Mouse (Mus musculus): ENCODE results near the gene Mrgbp. TPM values are rescaled to one million over a fixed set of nuclear protein-coding genes. Genes with fewer than 3 reads are reported as not detected.

The Mrgbp gene
- 10 to 100 TPM; 29.5 to 98.8 (median 58.0) TPM for total RNA-seq (2018; cell fraction: chromatin; rRNA removed)
- total RNA-seq (2018; cell fraction: cytosol; rRNA removed) = 10 to 100 TPM in 13 of 26 experiments, 1 to 10 TPM in 13; 6.9 to 13.3 (median 10.0) TPM
- total RNA-seq (2018; cell fraction: nucleus; rRNA removed) = 10 to 100 TPM; 25.5 to 97.5 (median 55.3) TPM
- polyA plus RNA-seq (2018) = 10.5 to 13.5 TPM (median 12.5 TPM) in 3 replicates

GRCm38 (mm10) chr2:180581002-180581401, at the start of gene Mrgbp:
Mrgbp (plus strand) TSS chr2:180581304.
- WGBS (ENCODE audit: missing documents) = 84% methylated on average over 3 of the region's 3 CpGs
- Histone ChIP-seq H3K4me3 (ENCODE audit: inconsistent target) (peak within 1 kb of the TSS; percentile 9; the same call in 1 of the 2 replicates), H3K36me3 (ENCODE audit: inconsistent target) (peaks cover 7% of the 10 kb centered on the region; the same call in 1 of the 2 replicates), H3K79me2 (ENCODE audit: inconsistent target) (peaks cover 29% of the 10 kb centered on the region), H3K27ac (peak within 1 kb of the TSS; percentile 40)

- WGBS (ENCODE audit: missing documents) = 88% methylated on average over 7 of the region's 7 CpGs
- Histone ChIP-seq H3K36me3 (ENCODE audit: inconsistent target) (no peaks in the 10 kb centered on the region), H3K4me3 (ENCODE audit: inconsistent target) (no peak overlapping the region), H3K27ac (no peak overlapping the region), H3K79me2 (ENCODE audit: inconsistent target) (no peaks in the 10 kb centered on the region)
Observed at GRCm38 (mm10) chr2:180531671-180532385, 49.3 kb upstream of the Mrgbp start.

DNA sequence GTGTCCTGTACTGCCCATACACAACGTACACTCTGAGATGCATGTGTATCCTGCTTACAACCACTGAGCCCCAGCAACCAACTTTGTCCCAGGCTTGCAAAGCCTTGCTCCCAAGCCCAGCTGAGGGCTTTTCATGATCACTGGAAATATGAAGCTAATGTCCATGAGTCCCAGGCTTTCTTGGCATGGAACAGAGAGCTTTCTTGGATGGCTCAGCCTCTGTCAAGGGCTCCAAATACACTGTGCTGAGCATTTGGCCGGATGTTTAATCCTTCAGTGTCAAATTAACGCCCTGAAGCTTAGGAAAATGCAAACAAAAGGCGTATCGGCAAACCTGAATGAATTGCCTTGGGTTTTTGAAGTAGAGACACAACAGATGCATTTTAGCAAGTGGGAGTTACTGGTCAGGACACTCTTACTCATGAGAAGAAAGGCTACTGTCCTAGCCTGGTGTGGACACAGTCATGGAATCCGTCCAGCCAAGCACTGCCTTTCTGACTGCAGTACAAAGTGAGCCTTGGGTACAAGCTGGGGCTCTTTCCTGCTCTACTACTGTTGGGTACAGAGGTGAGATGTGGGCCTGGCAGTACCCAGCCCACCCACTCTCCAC, 48.6 kb upstream of the Mrgbp start:
- WGBS (ENCODE audit: missing documents) = 93% methylated on average over 6 of the region's 6 CpGs
- Histone ChIP-seq H3K4me3 (ENCODE audit: inconsistent target) (no peak overlapping the region), H3K79me2 (ENCODE audit: inconsistent target) (no peaks in the 10 kb centered on the region), H3K36me3 (ENCODE audit: inconsistent target) (no peaks in the 10 kb centered on the region), H3K27ac (no peak overlapping the region)

GRCm38 (mm10) chr2:180533237-180533636, 47.9 kb upstream of the Mrgbp start:
- no peak overlapping the region for H3K4me3 ChIP-seq (ENCODE audit: inconsistent target)
- no peaks in the 10 kb centered on the region for H3K79me2 ChIP-seq (ENCODE audit: inconsistent target)
- WGBS (ENCODE audit: missing documents) = 7% methylated on average over 4 of the region's 4 CpGs
- no peaks in the 10 kb centered on the region for H3K36me3 ChIP-seq (ENCODE audit: inconsistent target)
- no peak overlapping the region for H3K27ac ChIP-seq

GRCm38 (mm10) chr2:180543675-180544074, 37.4 kb upstream of the Mrgbp start:
- Histone ChIP-seq H3K36me3 (ENCODE audit: inconsistent target) (no peaks in the 10 kb centered on the region), H3K4me3 (ENCODE audit: inconsistent target) (no peak overlapping the region), H3K79me2 (ENCODE audit: inconsistent target) (no peaks in the 10 kb centered on the region), H3K27ac (no peak overlapping the region)
- WGBS (ENCODE audit: missing documents) = 96% methylated on average over 2 of the region's 2 CpGs

GRCm38 (mm10) chr2:180545046-180545445, 36.1 kb upstream of the Mrgbp start:
- no peak overlapping the region for H3K27ac ChIP-seq
- H3K4me3 ChIP-seq (ENCODE audit: inconsistent target) = no peak overlapping the region
- WGBS (ENCODE audit: missing documents) = 51% methylated on average over 18 of the region's 18 CpGs

DNA sequence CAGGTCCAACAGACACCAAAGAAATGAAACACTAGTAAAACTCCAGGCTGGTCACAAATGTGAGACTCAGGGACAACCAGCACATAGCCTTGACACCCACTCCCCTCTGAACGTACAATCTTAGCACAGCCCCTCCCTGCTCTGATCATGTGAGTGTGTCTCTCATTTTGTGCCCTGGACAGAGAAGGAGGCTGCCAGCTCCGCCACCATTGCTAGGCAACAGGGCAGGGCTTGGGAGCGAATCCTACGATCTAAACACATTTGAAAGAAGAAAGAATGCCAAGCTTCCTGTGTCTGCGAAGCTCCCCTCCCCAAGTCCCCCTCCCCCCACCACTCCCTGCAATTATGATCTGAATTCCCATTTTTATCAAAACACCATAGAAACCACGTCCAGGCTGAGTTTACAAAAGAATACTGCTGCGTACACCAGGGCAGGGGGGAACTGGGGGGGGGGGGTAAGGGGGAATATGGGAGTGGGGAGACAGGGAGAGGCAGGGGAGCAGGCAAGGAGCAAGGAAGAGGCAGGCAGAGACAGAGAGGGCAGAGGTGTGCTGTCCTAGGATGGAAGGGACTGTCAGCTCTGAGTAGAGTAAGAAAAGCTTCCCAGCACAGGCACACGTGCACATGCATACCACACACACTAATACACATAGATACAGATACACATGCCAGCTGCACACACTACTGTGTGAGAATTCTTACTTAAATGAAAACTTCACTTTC, 33.6 kb upstream of the Mrgbp start:
- Histone ChIP-seq H3K79me2 (ENCODE audit: inconsistent target) (no peaks in the 10 kb centered on the region), H3K36me3 (ENCODE audit: inconsistent target) (no peaks in the 10 kb centered on the region), H3K27ac (no peak overlapping the region), H3K4me3 (ENCODE audit: inconsistent target) (no peak overlapping the region)
- WGBS (ENCODE audit: missing documents) = 57% methylated on average over 8 of the region's 8 CpGs

More at GRCm38 (mm10) chr2:180545046-180545445, 36.1 kb upstream of the Mrgbp start:
- no peaks in the 10 kb centered on the region for H3K36me3 ChIP-seq (ENCODE audit: inconsistent target)
- H3K79me2 ChIP-seq (ENCODE audit: inconsistent target) = no peaks in the 10 kb centered on the region

DNA sequence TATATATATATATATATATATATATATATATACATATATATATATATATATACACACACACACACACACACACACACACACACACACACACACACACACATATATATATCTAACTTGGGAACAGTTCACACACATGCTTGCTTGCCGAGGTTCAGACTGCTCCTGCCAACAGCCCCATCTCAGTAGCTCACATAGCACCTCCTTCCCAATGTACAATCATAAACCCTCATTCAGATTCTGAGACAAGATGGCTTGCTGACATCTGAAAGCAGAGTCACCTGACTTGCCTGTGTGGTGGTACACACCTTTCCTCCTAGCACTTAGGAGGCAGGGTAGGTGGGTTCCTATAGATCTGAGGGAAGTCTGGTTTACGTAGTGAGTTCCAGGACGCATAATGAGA, 28.8 kb upstream of the Mrgbp start:
- H3K4me3 ChIP-seq (ENCODE audit: inconsistent target) = no peak overlapping the region
- no peaks in the 10 kb centered on the region for H3K36me3 ChIP-seq (ENCODE audit: inconsistent target)
- 85% methylated on average over 3 of the region's 3 CpGs for WGBS (ENCODE audit: missing documents)
- H3K27ac ChIP-seq = no peak overlapping the region
- H3K79me2 ChIP-seq (ENCODE audit: inconsistent target) = no peaks in the 10 kb centered on the region

- H3K36me3 ChIP-seq (ENCODE audit: inconsistent target) = no peaks in the 10 kb centered on the region
- 56% methylated on average over 3 of the region's 3 CpGs for WGBS (ENCODE audit: missing documents)
- H3K27ac ChIP-seq = no peak overlapping the region
- H3K79me2 ChIP-seq (ENCODE audit: inconsistent target) = no peaks in the 10 kb centered on the region
- no peak overlapping the region for H3K4me3 ChIP-seq (ENCODE audit: inconsistent target)
Observed at GRCm38 (mm10) chr2:180555219-180555618, 25.9 kb upstream of the Mrgbp start.

GRCm38 (mm10) chr2:180556470-180556869, 24.6 kb upstream of the Mrgbp start:
- Histone ChIP-seq H3K36me3 (ENCODE audit: inconsistent target) (no peaks in the 10 kb centered on the region), H3K27ac (no peak overlapping the region), H3K4me3 (ENCODE audit: inconsistent target) (no peak overlapping the region), H3K79me2 (ENCODE audit: inconsistent target) (no peaks in the 10 kb centered on the region)
- WGBS (ENCODE audit: missing documents) = 33% methylated on average over 3 of the region's 3 CpGs

DNA sequence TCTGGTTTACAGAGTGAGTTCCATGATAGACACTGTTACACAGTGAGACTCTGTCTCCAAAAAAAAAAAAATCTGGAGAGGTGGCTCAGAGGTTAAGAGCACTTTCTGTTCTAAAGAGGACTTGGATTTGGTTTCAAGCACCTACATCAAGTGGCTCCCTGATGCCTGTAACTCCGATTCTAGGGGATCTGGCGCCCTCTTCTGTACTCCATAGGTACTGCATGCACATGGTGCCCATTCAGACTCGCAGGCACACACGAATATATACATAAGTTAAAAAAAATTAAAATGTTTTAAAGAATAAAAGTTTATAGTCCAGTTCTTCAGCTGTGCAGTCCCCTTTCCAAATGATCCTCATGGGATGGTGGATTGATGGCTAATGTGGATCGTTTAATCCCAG, 20.9 kb upstream of the Mrgbp start:
- H3K27ac ChIP-seq = no peak overlapping the region
- H3K36me3 ChIP-seq (ENCODE audit: inconsistent target) = no peaks in the 10 kb centered on the region
- no peaks in the 10 kb centered on the region for H3K79me2 ChIP-seq (ENCODE audit: inconsistent target)
- WGBS (ENCODE audit: missing documents) = 59% methylated on average over 5 of the region's 5 CpGs
- H3K4me3 ChIP-seq (ENCODE audit: inconsistent target) = no peak overlapping the region

- H3K79me2 ChIP-seq (ENCODE audit: inconsistent target) = no peaks in the 10 kb centered on the region
- H3K4me3 ChIP-seq (ENCODE audit: inconsistent target) = no peak overlapping the region
- H3K27ac ChIP-seq = no peak overlapping the region
- no peaks in the 10 kb centered on the region for H3K36me3 ChIP-seq (ENCODE audit: inconsistent target)
- 61% methylated on average over 5 of the region's 5 CpGs for WGBS (ENCODE audit: missing documents)
Observed at GRCm38 (mm10) chr2:180562146-180562545, 19.0 kb upstream of the Mrgbp start.

DNA sequence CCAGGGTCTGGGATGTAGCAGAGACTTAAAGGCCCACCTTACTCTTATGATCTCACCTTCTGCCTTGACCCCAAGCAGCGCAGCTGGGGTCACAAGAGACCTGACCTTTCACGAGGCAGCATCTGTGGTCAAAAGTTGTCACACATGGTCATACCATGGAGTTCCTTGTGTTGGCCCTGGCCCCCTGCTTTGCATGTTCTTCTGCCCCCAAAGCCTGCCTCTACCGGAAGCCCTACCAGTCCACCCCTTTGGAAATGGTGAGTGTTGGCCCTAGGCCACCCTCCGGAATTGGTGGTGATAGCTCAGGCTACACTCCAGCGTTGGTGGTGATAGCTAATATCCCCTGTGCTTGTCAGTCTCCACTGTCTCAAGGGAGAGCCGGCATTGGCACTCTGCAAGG, 17.8 kb upstream of the Mrgbp start:
- Histone ChIP-seq H3K79me2 (ENCODE audit: inconsistent target) (no peaks in the 10 kb centered on the region), H3K27ac (no peak overlapping the region), H3K4me3 (ENCODE audit: inconsistent target) (no peak overlapping the region), H3K36me3 (ENCODE audit: inconsistent target) (no peaks in the 10 kb centered on the region)
- 65% methylated on average over 6 of the region's 6 CpGs for WGBS (ENCODE audit: missing documents)

GRCm38 (mm10) chr2:180563841-180564240, 17.3 kb upstream of the Mrgbp start:
- WGBS (ENCODE audit: missing documents) = 78% methylated on average over 5 of the region's 5 CpGs
- Histone ChIP-seq H3K27ac (no peak overlapping the region), H3K79me2 (ENCODE audit: inconsistent target) (no peaks in the 10 kb centered on the region), H3K36me3 (ENCODE audit: inconsistent target) (no peaks in the 10 kb centered on the region), H3K4me3 (ENCODE audit: inconsistent target) (no peak overlapping the region)
